ENCODE assay signal across 18 mouse cellular contexts in the genomic region with DNA sequence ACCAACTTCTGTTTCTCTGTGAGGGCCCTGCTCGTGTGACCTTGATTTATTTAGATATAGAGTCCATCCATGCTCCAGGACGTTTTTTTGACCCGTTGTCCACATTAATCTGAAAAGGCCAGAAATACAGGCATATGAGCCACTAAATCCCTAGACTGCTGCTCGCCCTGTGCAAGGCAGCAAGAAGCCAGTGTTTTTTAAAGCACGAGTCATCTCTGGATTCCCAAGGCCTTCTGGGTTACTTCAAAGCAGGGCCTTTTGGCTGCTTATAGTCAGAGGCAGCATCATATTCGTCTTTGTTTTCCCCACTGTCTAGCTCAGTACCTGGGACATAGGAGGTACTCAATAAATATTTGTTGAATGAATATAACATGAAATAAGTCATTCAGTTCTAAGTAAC.
DNase-seq lines count a peak whose midpoint lies in the region; ATAC-seq lines count a peak whose summit lies in the region.
"Had no signal": no experiment of that assay in that cellular context is flagged by ENCODE, and none has a peak within 500 bp of the region (broad histone marks: within the 10 kb centered on the region; RNA-seq: fewer than 3 reads in every experiment).

No protein-coding gene starts in this region.

- H3K4me1 ChIP-seq in hindbrain, embryonic 10.5 days (replicated peaks): peaks cover 15% of the 10 kb centered on the region
- H3K4me1 ChIP-seq in hindbrain, embryonic 11.5 days (replicated peaks; ENCODE audit: control insufficient read depth, insufficient read depth, low read length): no peaks in the 10 kb centered on the region
- H3K4me1 ChIP-seq in lung, embryonic 16.5 days (replicated peaks; ENCODE audit: control insufficient read depth, insufficient read depth, low read length): peaks cover 11% of the 10 kb centered on the region; the same call in 1 of the 2 replicates
- peaks cover 15% of the 10 kb centered on the region for H3K4me1 ChIP-seq in limb, embryonic 10.5 days
- H3K4me1 ChIP-seq: forebrain, embryonic 15.5 days; hindbrain, embryonic 12.5 days had no signal

- H3K4me3 ChIP-seq in hindbrain, embryonic 10.5 days: no peak overlapping the region
- H3K4me3 ChIP-seq in hindbrain, embryonic 11.5 days (ENCODE audit: low read depth, low read length): no peak overlapping the region
- H3K4me3 ChIP-seq in lung, embryonic 16.5 days (ENCODE audit: low read length): no peak overlapping the region
- H3K4me3 ChIP-seq in limb, embryonic 10.5 days: no peak overlapping the region
- H3K4me3 ChIP-seq: embryonic facial prominence, embryonic 12.5 days; forebrain, embryonic 15.5 days; heart, embryonic 12.5 days; hindbrain, embryonic 12.5 days had no signal

- H3K36me3 ChIP-seq in hindbrain, embryonic 10.5 days: no peaks in the 10 kb centered on the region
- H3K36me3 ChIP-seq in hindbrain, embryonic 11.5 days (ENCODE audit: control insufficient read depth, insufficient read depth, low read length): no peaks in the 10 kb centered on the region
- no peaks in the 10 kb centered on the region for H3K36me3 ChIP-seq in lung, embryonic 16.5 days (ENCODE audit: control insufficient read depth, insufficient read depth, low read length)
- H3K36me3 ChIP-seq in limb, embryonic 10.5 days: no peaks in the 10 kb centered on the region
- H3K36me3 ChIP-seq: embryonic facial prominence, embryonic 12.5 days; forebrain, embryonic 15.5 days; heart, embryonic 12.5 days; hindbrain, embryonic 12.5 days had no signal

- H3K9me3 ChIP-seq in hindbrain, embryonic 10.5 days: no peaks in the 10 kb centered on the region
- H3K9me3 ChIP-seq in hindbrain, embryonic 11.5 days (ENCODE audit: control insufficient read depth, low read length): no peaks in the 10 kb centered on the region
- H3K9me3 ChIP-seq in lung, embryonic 16.5 days (ENCODE audit: control insufficient read depth, low read length): no peaks in the 10 kb centered on the region
- no peaks in the 10 kb centered on the region for H3K9me3 ChIP-seq in limb, embryonic 10.5 days (replicated peaks)
- H3K9me3 ChIP-seq: embryonic facial prominence, embryonic 12.5 days; forebrain, embryonic 15.5 days; heart, embryonic 12.5 days; hindbrain, embryonic 12.5 days had no signal

- no peak for DNase-seq in hindbrain, embryonic 10.5 days (ENCODE audit: low spot score)
- no peak for DNase-seq in hindbrain, embryonic 11.5 days (ENCODE audit: low spot score)
- no peak for DNase-seq in lung, postnatal 14 days
- DNase-seq in 3T3-L1 (ENCODE audit: low read depth, low spot score): peak; percentile 25
- DNase-seq in limb, embryonic 10.5 days (ENCODE audit: low spot score): no peak
- DNase-seq in kidney, adult 8-10 months: no peak
- no peak for DNase-seq in ovary, adult 18-20 months (ENCODE audit: low spot score)
- DNase-seq: adrenal gland, postnatal 10 days; cerebellum, adult 11-12 months; cerebellum, adult 9-10 months; cerebellum, postnatal 25 days; gastrocnemius, postnatal 10 days had no signal

- H3K27me3 ChIP-seq in hindbrain, embryonic 10.5 days (ENCODE audit: insufficient read depth, poor library complexity, severe bottlenecking): no peaks in the 10 kb centered on the region
- H3K27me3 ChIP-seq in hindbrain, embryonic 11.5 days (ENCODE audit: control insufficient read depth, insufficient read depth, low read length): no peaks in the 10 kb centered on the region
- no peaks in the 10 kb centered on the region for H3K27me3 ChIP-seq in lung, embryonic 16.5 days (ENCODE audit: control insufficient read depth, insufficient read depth, low read depth, low read length)
- no peaks in the 10 kb centered on the region for H3K27me3 ChIP-seq in limb, embryonic 10.5 days (ENCODE audit: low read depth, poor library complexity, severe bottlenecking)
- H3K27me3 ChIP-seq: embryonic facial prominence, embryonic 12.5 days; forebrain, embryonic 15.5 days; heart, embryonic 12.5 days; hindbrain, embryonic 12.5 days had no signal

- no peak overlapping the region for H3K9ac ChIP-seq in hindbrain, embryonic 11.5 days (ENCODE audit: low read depth, low read length)
- no peak overlapping the region for H3K9ac ChIP-seq in lung, embryonic 16.5 days (ENCODE audit: low read length)
- H3K9ac ChIP-seq: embryonic facial prominence, embryonic 12.5 days; forebrain, embryonic 15.5 days; heart, embryonic 12.5 days; hindbrain, embryonic 12.5 days had no signal

- no peak for ATAC-seq in hindbrain, embryonic 11.5 days (ENCODE audit: low FRiP score)
- no peak for ATAC-seq in lung, embryonic 16.5 days (ENCODE audit: low read depth)
- ATAC-seq: forebrain, embryonic 15.5 days; hindbrain, embryonic 16.5 days had no signal

- H3K4me2 ChIP-seq in hindbrain, embryonic 11.5 days (replicated peaks; ENCODE audit: low read depth, low read length): no peak overlapping the region
- H3K4me2 ChIP-seq in lung, embryonic 16.5 days (ENCODE audit: low read depth, low read length): no peak overlapping the region
- H3K4me2 ChIP-seq: embryonic facial prominence, embryonic 12.5 days; forebrain, embryonic 15.5 days; heart, embryonic 12.5 days; hindbrain, embryonic 12.5 days had no signal

- H3K27ac ChIP-seq in hindbrain, embryonic 10.5 days: 0 out of 2 replicates have a peak overlapping the region, but pooled peaks have one; percentile 50
- H3K27ac ChIP-seq in hindbrain, embryonic 11.5 days (ENCODE audit: low read depth, low read length): no peak overlapping the region
- peak overlapping the region; percentile 53; the same call in 1 of the 2 replicates for H3K27ac ChIP-seq in lung, embryonic 16.5 days (ENCODE audit: low read length)
- peak overlapping the region; percentile 42 for H3K27ac ChIP-seq in limb, embryonic 10.5 days
- H3K27ac ChIP-seq: embryonic facial prominence, embryonic 12.5 days; forebrain, embryonic 15.5 days; hindbrain, embryonic 12.5 days had no signal

- WGBS in hindbrain, embryonic 10.5 days: 89% methylated on average over 6 of the region's 6 CpGs
- WGBS in hindbrain, embryonic 11.5 days: 88% methylated on average over 6 of the region's 6 CpGs
- WGBS in lung, embryonic 16.5 days: 69% methylated on average over 6 of the region's 6 CpGs
- 87% methylated on average over 6 of the region's 6 CpGs for WGBS in limb, embryonic 10.5 days
